Mouse (Mus musculus) CD4-positive, CD25-positive, alpha-beta regulatory T cell (primary cell): ENCODE results near the gene Tmem167. TPM values are rescaled to one million over a fixed set of nuclear protein-coding genes. Genes with fewer than 3 reads are reported as not detected.

Source experiments
- polyA plus RNA-seq: library from polyadenylated mRNA; unstranded; fragments of 100-300 nt; shearing (Covaris generic); gene quantifications from one replicate; pipeline ENCODE4 v1.2.1, GENCODE M21; 2017

The Tmem167 gene
- 38.0 TPM for polyA plus RNA-seq

DNA sequence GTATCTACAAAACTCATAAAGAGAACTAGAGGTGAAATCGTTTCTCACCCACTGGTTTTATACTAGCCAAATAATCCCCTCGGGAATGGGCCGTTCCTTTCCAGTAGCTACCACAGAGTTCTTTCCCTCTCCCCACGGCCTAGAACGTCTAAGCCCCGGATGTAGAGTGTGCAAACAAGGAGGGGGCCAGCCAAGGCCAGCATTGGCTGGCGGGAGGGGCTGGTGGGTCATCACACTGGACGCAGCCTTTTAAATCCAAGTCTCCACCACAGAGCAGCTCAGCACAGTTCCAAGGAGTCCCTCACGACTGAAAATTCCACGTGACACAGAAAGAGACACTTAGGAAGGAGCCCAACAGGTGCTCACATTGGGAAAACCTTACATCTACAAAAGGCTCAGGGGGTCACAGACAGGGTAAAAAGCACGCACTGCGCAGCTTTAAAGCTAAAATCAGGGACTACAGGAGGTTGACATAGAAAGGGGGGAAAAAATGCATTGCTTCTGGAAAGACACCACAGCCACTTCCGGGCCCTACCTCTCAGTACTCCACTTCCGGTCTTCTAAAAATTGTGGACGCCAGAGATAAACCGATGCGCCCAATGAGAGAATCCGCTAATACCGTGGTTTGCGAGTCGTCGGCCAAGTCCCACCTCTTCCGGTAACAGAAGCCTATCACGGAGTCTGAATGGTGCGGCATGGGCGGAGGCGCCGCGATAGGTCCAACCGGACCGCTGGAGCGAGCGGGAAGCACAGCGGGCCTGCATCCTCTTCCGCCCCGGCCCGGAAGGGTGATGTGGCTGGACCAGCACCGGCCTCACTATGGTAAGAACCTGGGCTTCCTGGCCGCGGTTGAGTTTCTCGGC is at the start of gene Tmem167, which contains the start of gene Xrcc4:
TSS of gene Tmem167 (plus strand) at position 162 of the 863 bp plus-strand sequence.
TSS of gene Xrcc4 (minus strand) at position 647 of the 863 bp plus-strand sequence.

Other genes starting within 250 kb of the Tmem167 start
- 24.0 TPM for gene Xrcc4, start 485 bp downstream of the Tmem167 start, polyA plus RNA-seq